Mouse (Mus musculus) cerebellum, adult 2 months (tissue): Measurements from ENCODE around the gene Dgkq. TPM values are rescaled to one million over a fixed set of nuclear protein-coding genes. Genes with fewer than 3 reads are reported as not detected.

Source experiments
- DNase-seq, 2 experiments: peaks; one replicate each; pipeline ENCODE4 v3.0.0; 2021
- H3K27ac ChIP-seq: fragments of 200-500 bp; 2 replicates; pipeline ENCODE4 v1.5.1; 2012; ENCODE audit warnings: low read length, control low read depth, inconsistent platforms; ENCODE audit not compliant: insufficient read depth
- H3K27me3 ChIP-seq: fragments of 200-500 bp; 2 replicates; pipeline ENCODE4 v1.6.1; 2012; ENCODE audit warnings: inconsistent platforms, mild to moderate bottlenecking, low read length, moderate library complexity; ENCODE audit not compliant: control insufficient read depth, insufficient read depth
- H3K4me1 ChIP-seq: fragments of 200-500 bp; 2 replicates; pipeline ENCODE4 v1.6.1; 2011; ENCODE audit warnings: low read length; ENCODE audit not compliant: control insufficient read depth, insufficient read depth
- H3K4me3 ChIP-seq: fragments of 200-500 bp; replicated peaks from 2 replicates; pipeline ENCODE3; 2011; ENCODE audit warnings: mild to moderate bottlenecking, low read depth, low read length, control low read depth; ENCODE audit not compliant: insufficient read depth
- CTCF ChIP-seq: fragments of 200-500 bp; IDR thresholded peaks from 2 replicates; pipeline ENCODE4 v1.5.1; 2011; ENCODE audit warnings: low read depth, mild to moderate bottlenecking, control low read depth, low read length, moderate library complexity, borderline replicate concordance; ENCODE audit not compliant: insufficient read depth
- POLR2A ChIP-seq: fragments of 200-500 bp; IDR thresholded peaks from 2 replicates; pipeline ENCODE4 v1.6.1; 2011; ENCODE audit warnings: low read length, control low read depth, borderline replicate concordance; ENCODE audit not compliant: insufficient read depth
- WGBS: fragments of 180-500 bp; shearing (Covaris S2); methylation state at CpG from one replicate; pipeline ENCODE4 v1.1.7; 2018; 5-methylcytosine and 5-hydroxymethylcytosine counted together
- polyA plus RNA-seq: library from polyadenylated mRNA; depleted of rRNA; stranded (reverse); fragments of >200 nt; gene quantifications from 2 replicates; pipeline ENCODE4 v1.2.3, GENCODE M21; 2012

The Dgkq gene
- polyA plus RNA-seq, 1 experiment = 89.1 TPM

- peak in 1 of 2 experiments; percentile 51 for DNase-seq
- 85% methylated on average over 6 of the region's 6 CpGs for WGBS
- Histone ChIP-seq H3K27ac (0 out of 2 replicates have a peak overlapping the region, but pooled peaks have one; percentile 12), H3K27me3 (no peaks in the 10 kb centered on the region), H3K4me1 (peaks cover 14% of the 10 kb centered on the region), H3K4me3 (no peak overlapping the region)
- no peak for TF ChIP-seq POLR2A
Observed at GRCm38 (mm10) chr5:108678296-108678854, 8.9 kb upstream of the Dgkq start.

- H3K27me3 ChIP-seq = no peaks in the 10 kb centered on the region
- DNase-seq = peak; percentile 69 to 73
- peaks cover 14% of the 10 kb centered on the region for H3K4me1 ChIP-seq
- 4% methylated on average over 25 of the region's 25 CpGs for WGBS
- TF ChIP-seq POLR2A = no peak
- no peak; the same call in 1 of the 2 replicates for TF ChIP-seq CTCF
- peak overlapping the region; percentile 57 for H3K4me3 ChIP-seq
- peak overlapping the region; percentile 62 for H3K27ac ChIP-seq
Observed at GRCm38 (mm10) chr5:108677605-108678295, 8.3 kb upstream of the Dgkq start.

- peak overlapping the region; percentile 62 for H3K27ac ChIP-seq
- H3K27me3 ChIP-seq = no peaks in the 10 kb centered on the region
- H3K4me3 ChIP-seq = peak overlapping the region; percentile 57
- DNase-seq = no peak
- H3K4me1 ChIP-seq = peaks cover 14% of the 10 kb centered on the region
- WGBS = 17% methylated on average over 5 of the region's 5 CpGs
- 0 out of 2 replicates have a peak, but pooled peaks have one; percentile 11 for TF ChIP-seq CTCF
- TF ChIP-seq POLR2A = no peak
Observed at GRCm38 (mm10) chr5:108676772-108677498, 7.5 kb upstream of the Dgkq start.

- no peaks in the 10 kb centered on the region for H3K27me3 ChIP-seq
- H3K4me3 ChIP-seq = no peak within 1 kb of the TSS
- H3K4me1 ChIP-seq = peaks cover 14% of the 10 kb centered on the region
- 84% methylated on average over 9 of the region's 9 CpGs for WGBS
- DNase-seq = no peak
- no peak for TF ChIP-seq CTCF
- no peak for TF ChIP-seq POLR2A
- H3K27ac ChIP-seq = no peak within 1 kb of the TSS
Observed at GRCm38 (mm10) chr5:108675251-108675816, 5.9 kb upstream of the Dgkq start, which contains the start of gene Slc26a1. TSS of gene Slc26a1 (minus strand) at chr5:108675569.

GRCm38 (mm10) chr5:108674624-108675023, 5.2 kb upstream of the Dgkq start:
- no peak overlapping the region for H3K4me3 ChIP-seq
- H3K4me1 ChIP-seq = peaks cover 17% of the 10 kb centered on the region
- no peak for TF ChIP-seq POLR2A
- no peak for TF ChIP-seq CTCF
- no peak overlapping the region for H3K27ac ChIP-seq
- 80% methylated on average over 2 of the region's 2 CpGs for WGBS
- no peak for DNase-seq
- H3K27me3 ChIP-seq = no peaks in the 10 kb centered on the region

GRCm38 (mm10) chr5:108671757-108672156, 2.3 kb upstream of the Dgkq start:
- 92% methylated on average over 12 of the region's 12 CpGs for WGBS

GRCm38 (mm10) chr5:108670785-108671184, 1.3 kb upstream of the Dgkq start:
- peaks cover 7% of the 10 kb centered on the region; the same call in 1 of the 2 replicates for H3K4me1 ChIP-seq
- H3K27me3 ChIP-seq = no peaks in the 10 kb centered on the region
- TF ChIP-seq POLR2A (no peak), CTCF (peak; percentile 47; the same call in 1 of the 2 replicates)
- H3K4me3 ChIP-seq = no peak overlapping the region
- no peak for DNase-seq
- no peak overlapping the region for H3K27ac ChIP-seq

More at GRCm38 (mm10) chr5:108671757-108672156, 2.3 kb upstream of the Dgkq start:
- Histone ChIP-seq H3K27me3 (no peaks in the 10 kb centered on the region), H3K4me3 (no peak overlapping the region), H3K4me1 (peaks cover 7% of the 10 kb centered on the region; the same call in 1 of the 2 replicates), H3K27ac (no peak overlapping the region)
- TF ChIP-seq POLR2A = no peak
- no peak for TF ChIP-seq CTCF
- DNase-seq = no peak
